In the genomic region with DNA sequence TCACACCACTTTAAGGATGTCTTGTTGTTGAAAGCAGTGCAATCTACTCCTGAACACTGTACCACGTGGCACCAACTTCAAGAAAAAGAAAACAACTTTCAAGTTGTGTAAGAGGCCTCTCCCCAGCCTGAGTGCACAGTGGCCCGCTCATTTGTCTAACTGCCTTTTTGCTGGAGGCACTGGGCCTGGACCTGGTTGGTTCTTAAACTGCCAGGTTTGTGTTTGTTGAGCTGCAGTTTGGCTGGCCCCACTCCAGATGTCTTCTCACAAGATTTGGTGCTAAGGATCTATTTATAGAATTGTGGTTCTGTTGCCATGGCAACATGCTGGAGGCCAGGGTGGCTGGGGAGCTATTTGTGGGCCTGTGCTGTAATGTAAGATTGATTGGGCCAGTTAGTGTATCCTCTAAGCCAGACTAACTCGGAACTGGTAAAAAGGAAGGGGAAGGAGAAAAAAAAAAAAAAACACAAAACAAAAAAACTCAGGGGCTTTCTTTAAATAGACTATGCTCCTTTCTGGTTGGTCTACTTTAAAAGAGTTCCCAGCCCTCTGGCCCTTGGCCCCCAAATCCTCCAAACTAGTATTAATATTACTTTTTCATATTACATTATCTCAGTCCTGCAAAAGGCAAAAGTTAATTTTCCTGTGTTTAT, we compare ENCODE assay signal across 8 mouse cellular contexts. TPM values are rescaled to one million over a fixed set of nuclear protein-coding genes. Genes with fewer than 3 reads are reported as not detected.
DNase-seq lines count a peak whose midpoint lies in the region; ATAC-seq and TF ChIP-seq lines count a peak whose summit lies in the region.

No protein-coding gene starts in this region.

- no peaks in the 10 kb centered on the region for H3K9me3 ChIP-seq in CH12.LX (replicated peaks; ENCODE audit: low read length)
- H3K9me3 ChIP-seq in forebrain, embryonic 14.5 days (replicated peaks; ENCODE audit: control insufficient read depth, low read length) = no peaks in the 10 kb centered on the region
- no peaks in the 10 kb centered on the region for H3K9me3 ChIP-seq in heart, postnatal 0 days (replicated peaks; ENCODE audit: control insufficient read depth, low read length)
- no peaks in the 10 kb centered on the region for H3K9me3 ChIP-seq in liver, embryonic 13.5 days (replicated peaks)

- peak; percentile 81 for ATAC-seq in forebrain, embryonic 14.5 days
- ATAC-seq in heart, postnatal 0 days (ENCODE audit: insufficient read depth, low read depth) = peak; percentile 90
- ATAC-seq in liver, embryonic 13.5 days (ENCODE audit: low read depth) = peak; percentile 45

- WGBS in forebrain, embryonic 14.5 days = 14% methylated on average over 3 of the region's 3 CpGs
- 4% methylated on average over 3 of the region's 3 CpGs for WGBS in heart, postnatal 0 days
- 17% methylated on average over 3 of the region's 3 CpGs for WGBS in liver, embryonic 13.5 days (ENCODE audit: insufficient replicate concordance)

- peaks cover 48 to 70% of the 10 kb centered on the region in 2 experiments for H3K36me3 ChIP-seq in CH12.LX (replicated peaks in 1 of 2; ENCODE audit: control insufficient read depth in 1 of 2, insufficient read depth in 1 of 2, low read length in 1 of 2)
- peaks cover 40% of the 10 kb centered on the region for H3K36me3 ChIP-seq in forebrain, embryonic 14.5 days (ENCODE audit: control insufficient read depth, insufficient read depth, low read length)
- H3K36me3 ChIP-seq in heart, postnatal 0 days (replicated peaks; ENCODE audit: control insufficient read depth, insufficient read depth, low read length) = peaks cover 41% of the 10 kb centered on the region
- peaks cover 73% of the 10 kb centered on the region for H3K36me3 ChIP-seq in liver, embryonic 13.5 days

- H3K4me3 ChIP-seq in CH12.LX (replicated peaks in 1 of 3; ENCODE audit: low read depth in 2 of 3, low read length in 2 of 3, poor library complexity in 1 of 3) = no peak overlapping the region
- H3K4me3 ChIP-seq in brown adipose tissue, adult 24 weeks (ENCODE audit: insufficient read depth, low read depth, low read length) = peak overlapping the region; percentile 29
- H3K4me3 ChIP-seq in forebrain, embryonic 14.5 days (ENCODE audit: low read depth, low read length) = no peak overlapping the region
- peak overlapping the region; percentile 4; the same call in 1 of the 2 replicates for H3K4me3 ChIP-seq in heart, postnatal 0 days (ENCODE audit: low read depth, low read length)
- no peak overlapping the region for H3K4me3 ChIP-seq in liver, embryonic 13.5 days (replicated peaks)

- no peak; the same call in 1 of the 2 replicates for TF ChIP-seq RAD21 in CH12.LX (IDR thresholded peaks at IDR 0.05; ENCODE audit: low read depth, low read length)

- dilution Hi-C loops in CH12.LX (cut with MboI; ENCODE audit: extremely low pct_ligation_motif_present, extremely low pct_unique_long_range_greater_than_20kb, low sequenced_read_pairs) = no loop called here

- H3K4me2 ChIP-seq in CH12.LX (ENCODE audit: insufficient read depth, low read depth, poor library complexity, severe bottlenecking) = peak overlapping the region; percentile 44
- 0 out of 2 replicates have a peak overlapping the region, but pooled peaks have one; percentile 19 for H3K4me2 ChIP-seq in forebrain, embryonic 14.5 days (ENCODE audit: low read length)
- H3K4me2 ChIP-seq in heart, postnatal 0 days (ENCODE audit: low read depth, low read length) = peak overlapping the region; percentile 38
- H3K4me2 ChIP-seq in liver, embryonic 13.5 days = peak overlapping the region; percentile 10; the same call in 1 of the 2 replicates

- DNase-seq in CH12.LX (ENCODE audit: extremely low read depth) = peak; percentile 98
- peak; percentile 94 for DNase-seq in forebrain, embryonic 14.5 days (ENCODE audit: low spot score)
- peak; percentile 96 for DNase-seq in heart, postnatal 0 days (ENCODE audit: low spot score)
- peak; percentile 94 to 95 for DNase-seq in kidney, postnatal 25 days
- no peak for DNase-seq in liver, embryonic 13.5 days
- peak; percentile 46 for DNase-seq in neural tube, embryonic 10.5 days (ENCODE audit: extremely low spot score, low spot score)
- DNase-seq in testis, postnatal 10 days (ENCODE audit: low spot score) = peak; percentile 78

- no peak for TF ChIP-seq EP300 in CH12.LX (IDR thresholded peaks at IDR 0.05; ENCODE audit: low read length)
- peak; percentile 81 for TF ChIP-seq EP300 in heart, postnatal 0 days (IDR thresholded peaks at IDR 0.05; ENCODE audit: low read depth)

- H3K9ac ChIP-seq in CH12.LX (ENCODE audit: insufficient read depth, low read depth) = peak overlapping the region; percentile 61; the same call in 1 of the 2 replicates
- H3K9ac ChIP-seq in forebrain, embryonic 14.5 days (ENCODE audit: low read length) = no peak overlapping the region
- H3K9ac ChIP-seq in heart, postnatal 0 days (replicated peaks; ENCODE audit: low read depth, low read length) = peak overlapping the region; percentile 14; the same call in 1 of the 2 replicates
- no peak overlapping the region for H3K9ac ChIP-seq in liver, embryonic 13.5 days

- H3K4me1 ChIP-seq in CH12.LX (ENCODE audit: control insufficient read depth in 1 of 2, insufficient read depth in 2 of 2) = peaks cover 20 to 63% of the 10 kb centered on the region in 2 experiments
- H3K4me1 ChIP-seq in brown adipose tissue, adult 24 weeks (ENCODE audit: control insufficient read depth, insufficient read depth, insufficient read length, low read length) = peaks cover 34% of the 10 kb centered on the region
- peaks cover 25% of the 10 kb centered on the region for H3K4me1 ChIP-seq in forebrain, embryonic 14.5 days (ENCODE audit: control insufficient read depth, insufficient read depth, low read length)
- peaks cover 46% of the 10 kb centered on the region for H3K4me1 ChIP-seq in heart, postnatal 0 days (ENCODE audit: control insufficient read depth, insufficient read depth)
- peaks cover 50% of the 10 kb centered on the region for H3K4me1 ChIP-seq in liver, embryonic 13.5 days (replicated peaks)

- in situ Hi-C loops in CH12.LX (cut with MboI; ENCODE audit: low pct_ligation_motif_present, low pct_unique_long_range_greater_than_20kb, low sequenced_read_pairs) = no loop called here

- peak overlapping the region; percentile 88 for H3K27ac ChIP-seq in CH12.LX (ENCODE audit: insufficient read depth, low read depth)
- peak overlapping the region; percentile 89 for H3K27ac ChIP-seq in brown adipose tissue, adult 24 weeks (replicated peaks; ENCODE audit: low read depth, low read length)
- peak overlapping the region; percentile 27; the same call in 1 of the 2 replicates for H3K27ac ChIP-seq in forebrain, embryonic 14.5 days (ENCODE audit: low read depth, low read length)
- H3K27ac ChIP-seq in heart, postnatal 0 days (ENCODE audit: low read depth) = peak overlapping the region; percentile 84
- peak overlapping the region; percentile 23; the same call in 1 of the 2 replicates for H3K27ac ChIP-seq in liver, embryonic 13.5 days

- no peak for TF ChIP-seq CTCF in CH12.LX (conservative IDR thresholded peaks at IDR 0.05 in 1 of 2, IDR thresholded peaks at IDR 0.05 in 1 of 2; ENCODE audit: low read depth in 2 of 2, low read length in 2 of 2)
- TF ChIP-seq CTCF in heart, postnatal 0 days (IDR thresholded peaks at IDR 0.05; ENCODE audit: low read depth) = no peak

- TF ChIP-seq POLR2A in CH12.LX (IDR thresholded peaks at IDR 0.05; ENCODE audit: low read depth, low read length) = peak; percentile 31; the same call in 1 of the 2 replicates

- no peaks in the 10 kb centered on the region for H3K27me3 ChIP-seq in CH12.LX (replicated peaks)
- no peaks in the 10 kb centered on the region for H3K27me3 ChIP-seq in forebrain, embryonic 14.5 days (replicated peaks; ENCODE audit: control insufficient read depth, insufficient read depth, low read length)
- H3K27me3 ChIP-seq in heart, postnatal 0 days (ENCODE audit: control insufficient read depth, insufficient read depth, low read length) = no peaks in the 10 kb centered on the region
- no peaks in the 10 kb centered on the region for H3K27me3 ChIP-seq in liver, embryonic 13.5 days

- peaks cover 53% of the 10 kb centered on the region for H3K79me2 ChIP-seq in CH12.LX (replicated peaks; ENCODE audit: control insufficient read depth, extremely low read depth, insufficient read depth, poor library complexity, severe bottlenecking)

TF ChIP-seq in CH12.LX, 34 proteins besides CTCF, POLR2A, EP300 and RAD21 (continues in another document):
- TF ChIP-seq ZKSCAN1 (IDR thresholded peaks at IDR 0.05; ENCODE audit: borderline replicate concordance, low read depth, low read length) (no peak), IRF4 (IDR thresholded peaks at IDR 0.05; ENCODE audit: low read depth, low read length) (no peak; the same call in none of the 2 replicates), ZNF384 (IDR thresholded peaks at IDR 0.05; ENCODE audit: low read depth, low read length) (peak; percentile 95), USF2 (conservative IDR thresholded peaks at IDR 0.05; ENCODE audit: low read depth, low read length) (peak; percentile 48; the same call in 1 of the 2 replicates), MYC (IDR thresholded peaks at IDR 0.05; ENCODE audit: low read depth, low read length) (peak; percentile 71; the same call in 1 of the 2 replicates), RCOR1 (conservative IDR thresholded peaks at IDR 0.05; ENCODE audit: low read depth, low read length) (no peak), MAFK (IDR thresholded peaks at IDR 0.05; ENCODE audit: insufficient replicate concordance, low read length) (no peak), E2F4 (IDR thresholded peaks at IDR 0.05; ENCODE audit: insufficient replicate concordance, low read depth, low read length) (no peak), MEF2A (IDR thresholded peaks at IDR 0.05; ENCODE audit: borderline replicate concordance, low read depth, low read length) (peak; percentile 100), USF1 (IDR thresholded peaks at IDR 0.05; ENCODE audit: low read depth, low read length) (peak; percentile 49), ZC3H11A (IDR thresholded peaks at IDR 0.05; ENCODE audit: low read depth, low read length) (no peak), PAX5 (IDR thresholded peaks at IDR 0.05; ENCODE audit: low read length) (no peak), GABPA (IDR thresholded peaks at IDR 0.05; ENCODE audit: insufficient replicate concordance, low read depth, low read length) (no peak), MXI1 (IDR thresholded peaks at IDR 0.05; ENCODE audit: low read depth, low read length) (peak; percentile 87), JUN (IDR thresholded peaks at IDR 0.05; ENCODE audit: insufficient read depth, low read depth, low read length) (no peak)

RNA-seq across cellular contexts. Expression of a gene that starts 2.4 kb away (rescaled TPM):
- total RNA-seq in CH12.LX (2012; rRNA removed) = 48.9 and 55.7 TPM in 2 replicates
- total RNA-seq in CH12.LX (2014; rRNA removed) = not detected in 2 replicates
- polyA plus RNA-seq in CH12.LX (2012; ENCODE audit: insufficient read length, low read depth) = 259 and 363 TPM in 2 replicates
- polyA plus RNA-seq in brown adipose tissue, adult 24 weeks (2012; ENCODE audit: insufficient read depth, insufficient read length, missing spikeins) = 15.6 and 22.2 TPM in 2 replicates
- 5.9 and 6.3 TPM in 2 replicates for polyA plus RNA-seq in forebrain, embryonic 14.5 days (2014; fragmentation: Nextera tagmentation; extraction: Ambion mirVana)
- total RNA-seq in heart, postnatal 0 days (2014; rRNA removed; ENCODE audit: low replicate concordance) = not detected in 2 replicates
- polyA plus RNA-seq in heart, postnatal 0 days (2015; fragmentation: Nextera tagmentation; extraction: Ambion mirVana) = 11.3 and 15.8 TPM in 2 replicates
- 36.1 and 43.2 TPM in 2 replicates for polyA plus RNA-seq in liver, embryonic 13.5 days (2015; fragmentation: Nextera tagmentation; extraction: Ambion mirVana)

Comparison
In these comparisons a context has a peak if more than half of its experiments do, and no peak if none do; other contexts are left out.
1. H3K27ac ChIP-seq: peak in every context shown above with its lines; median percentile 89 in brown adipose tissue, adult 24 weeks; 88 in CH12.LX; 84 in heart, postnatal 0 days; 27 in forebrain, embryonic 14.5 days; 23 in liver, embryonic 13.5 days.
2. H3K4me3 ChIP-seq: peak in brown adipose tissue, adult 24 weeks (single experiment) and heart, postnatal 0 days (single experiment); none in CH12.LX (0 of 3), forebrain, embryonic 14.5 days (single experiment) and liver, embryonic 13.5 days (single experiment).
3. H3K9ac ChIP-seq: peak in CH12.LX (single experiment) and heart, postnatal 0 days (single experiment); none in forebrain, embryonic 14.5 days (single experiment) and liver, embryonic 13.5 days (single experiment).
4. Peak in every context shown above with its lines, with median percentiles within 50 percentile points of each other: H3K4me2 ChIP-seq and ATAC-seq.